Mouse (Mus musculus) embryonic fibroblast, embryonic 13.5 days (primary cell): Measurements from ENCODE around the gene Hnrnph1.

Experiments
- CTCF ChIP-seq: IDR thresholded peaks from 2 replicates; pipeline ENCODE4 v1.5.1; 2011; ENCODE audit warnings: mild to moderate bottlenecking, control low read depth, low read length, moderate library complexity, borderline replicate concordance; ENCODE audit not compliant: insufficient read depth
- POLR2A ChIP-seq: IDR thresholded peaks from 2 replicates; pipeline ENCODE4 v1.6.1; 2011; ENCODE audit warnings: low read depth, mild to moderate bottlenecking, control low read depth, low read length, moderate library complexity

DNA sequence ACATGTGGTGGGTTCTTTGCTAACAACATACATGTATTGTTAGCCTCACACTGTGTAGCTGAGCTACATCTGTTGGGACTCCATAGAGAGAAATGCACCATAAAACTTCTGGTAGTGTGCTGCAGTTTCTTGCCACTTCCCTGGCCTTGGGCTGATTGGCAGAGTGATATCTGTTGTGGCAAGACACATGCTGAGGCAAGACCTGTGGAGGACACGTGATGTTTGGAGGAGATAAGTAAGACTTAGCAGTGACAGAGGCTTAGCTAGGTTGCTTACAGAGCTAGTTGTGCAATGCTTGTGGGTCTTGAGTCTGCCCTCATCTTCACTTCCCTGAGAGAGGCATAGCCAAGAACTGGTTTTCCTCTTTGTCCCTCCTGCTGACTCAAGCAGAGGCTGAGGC lies 21.4 kb upstream of the Hnrnph1 start:
- TF ChIP-seq POLR2A: no peak
- TF ChIP-seq CTCF: no peak
